In genomic region chr1:11748424-11748823, GRCm38 (mm10) we compare ENCODE assay signal across 10 mouse cellular contexts.
A peak's percentile ranks its signal among the peaks of the same experiment; 100 is the strongest.
DNase-seq lines count a peak whose midpoint lies in the region; ATAC-seq lines count a peak whose summit lies in the region.
"Had no signal": no experiment of that assay in that cellular context is flagged by ENCODE, and none has a peak within 500 bp of the region (broad histone marks: within the 10 kb centered on the region; RNA-seq: fewer than 3 reads in every experiment).

No protein-coding gene starts in this region.

- H3K27ac ChIP-seq in embryonic facial prominence, embryonic 10.5 days (replicated peaks), result no peak overlapping the region
- H3K27ac ChIP-seq in hindbrain, embryonic 16.5 days (ENCODE audit: low read depth, low read length), result 0 out of 2 replicates have a peak overlapping the region, but pooled peaks have one; percentile 44
- H3K27ac ChIP-seq: embryonic facial prominence, embryonic 12.5 days; intestine, embryonic 15.5 days; liver, embryonic 12.5 days had no signal

- DNase-seq in retina, adult 2 months (ENCODE audit: low read depth, low spot score), result peak; percentile 2
- DNase-seq in retina, postnatal 1 day, result no peak
- peak; percentile 12 for DNase-seq in embryonic facial prominence, embryonic 10.5 days (ENCODE audit: low spot score)
- no peak for DNase-seq in heart, adult 18-20 months
- DNase-seq in gastrocnemius, postnatal 25 days, result no peak

- 22% methylated on average over 2 of the region's 2 CpGs for WGBS in embryonic facial prominence, embryonic 10.5 days
- 17% methylated on average over 2 of the region's 2 CpGs for WGBS in hindbrain, embryonic 16.5 days

- no peak overlapping the region for H3K9ac ChIP-seq in hindbrain, embryonic 16.5 days (ENCODE audit: low read depth, low read length)
- H3K9ac ChIP-seq: embryonic facial prominence, embryonic 12.5 days; intestine, embryonic 15.5 days; liver, embryonic 12.5 days had no signal

- no peaks in the 10 kb centered on the region for H3K36me3 ChIP-seq in embryonic facial prominence, embryonic 10.5 days (replicated peaks)
- no peaks in the 10 kb centered on the region for H3K36me3 ChIP-seq in hindbrain, embryonic 16.5 days (ENCODE audit: control insufficient read depth, insufficient read depth, low read length)
- H3K36me3 ChIP-seq: embryonic facial prominence, embryonic 12.5 days; intestine, embryonic 15.5 days; liver, embryonic 12.5 days had no signal

- H3K4me3 ChIP-seq in embryonic facial prominence, embryonic 10.5 days, result no peak overlapping the region
- H3K4me3 ChIP-seq in hindbrain, embryonic 16.5 days (ENCODE audit: low read length), result no peak overlapping the region
- H3K4me3 ChIP-seq: embryonic facial prominence, embryonic 12.5 days; intestine, embryonic 15.5 days; liver, embryonic 12.5 days had no signal

- H3K4me2 ChIP-seq in hindbrain, embryonic 16.5 days (ENCODE audit: low read length), result no peak overlapping the region
- H3K4me2 ChIP-seq: embryonic facial prominence, embryonic 12.5 days; intestine, embryonic 15.5 days; liver, embryonic 12.5 days had no signal

- H3K9me3 ChIP-seq in embryonic facial prominence, embryonic 10.5 days, result no peaks in the 10 kb centered on the region; the same call in 1 of the 2 replicates
- no peaks in the 10 kb centered on the region for H3K9me3 ChIP-seq in hindbrain, embryonic 16.5 days (ENCODE audit: control insufficient read depth, low read length)
- H3K9me3 ChIP-seq: embryonic facial prominence, embryonic 12.5 days; intestine, embryonic 15.5 days had no signal

- peak; percentile 85 for ATAC-seq in hindbrain, embryonic 16.5 days
- ATAC-seq in activated CD4-positive, CD25-positive, alpha-beta regulatory T cell, adult 4 months, result no peak
- ATAC-seq: intestine, embryonic 15.5 days; liver, embryonic 12.5 days had no signal

- H3K4me1 ChIP-seq in embryonic facial prominence, embryonic 10.5 days, result 0 out of 2 replicates have a peak, but pooled peaks cover 4% of the 10 kb centered on the region
- no peaks in the 10 kb centered on the region for H3K4me1 ChIP-seq in hindbrain, embryonic 16.5 days (ENCODE audit: control insufficient read depth, insufficient read depth, low read depth, low read length)
- H3K4me1 ChIP-seq: embryonic facial prominence, embryonic 12.5 days; intestine, embryonic 15.5 days; liver, embryonic 12.5 days had no signal

- H3K27me3 ChIP-seq in embryonic facial prominence, embryonic 10.5 days (replicated peaks; ENCODE audit: low read depth, poor library complexity, severe bottlenecking), result no peaks in the 10 kb centered on the region
- no peaks in the 10 kb centered on the region for H3K27me3 ChIP-seq in hindbrain, embryonic 16.5 days (replicated peaks; ENCODE audit: control insufficient read depth, insufficient read depth, low read length)
- H3K27me3 ChIP-seq: embryonic facial prominence, embryonic 12.5 days; intestine, embryonic 15.5 days; liver, embryonic 12.5 days had no signal

Comparison
In these comparisons a context has a peak if more than half of its experiments do, and no peak if none do; other contexts are left out.
1. DNase-seq: peak in retina, adult 2 months (single experiment) and embryonic facial prominence, embryonic 10.5 days (single experiment); none in retina, postnatal 1 day (single experiment), heart, adult 18-20 months (0 of 2) and gastrocnemius, postnatal 25 days (single experiment).